Mouse (Mus musculus) splenic B cell, adult 2 months (primary cell): ENCODE measurements around the gene Plcb4.

ENCODE experiments used
- DNase-seq: peaks from one replicate; pipeline ENCODE4 v3.0.0-alpha.2; 2011; ENCODE audit warnings: low read depth, low spot score
- H3K27me3 ChIP-seq: 2 replicates; pipeline ENCODE4 v1.6.1; 2012; ENCODE audit warnings: mild to moderate bottlenecking, low read length, moderate library complexity, mixed read lengths; ENCODE audit not compliant: control insufficient read depth, poor library complexity, insufficient read depth, severe bottlenecking
- H3K36me3 ChIP-seq: 2 replicates; pipeline ENCODE4 v1.6.1; 2012; ENCODE audit warnings: mild to moderate bottlenecking, low read length, moderate library complexity, mixed read lengths; ENCODE audit not compliant: control insufficient read depth, poor library complexity, insufficient read depth, severe bottlenecking

Plcb4 gene

GRCm38 (mm10) chr2:135775026-135775425 is 116.2 kb downstream of the Plcb4 start:
- Histone ChIP-seq H3K27me3 (no peaks in the 10 kb centered on the region), H3K36me3 (no peaks in the 10 kb centered on the region)
- no peak for DNase-seq

- H3K27me3 ChIP-seq, result no peaks in the 10 kb centered on the region
- no peak for DNase-seq
- H3K36me3 ChIP-seq, result no peaks in the 10 kb centered on the region
These were observed 117.4 kb downstream of the Plcb4 start for GRCm38 (mm10) chr2:135776131-135776775.

GRCm38 (mm10) chr2:135781391-135781790 is 122.6 kb downstream of the Plcb4 start:
- no peaks in the 10 kb centered on the region for H3K36me3 ChIP-seq
- no peak for DNase-seq
- H3K27me3 ChIP-seq, result no peaks in the 10 kb centered on the region

- H3K36me3 ChIP-seq, result no peaks in the 10 kb centered on the region
These were observed 128.6 kb downstream of the Plcb4 start for GRCm38 (mm10) chr2:135787415-135787814.

GRCm38 (mm10) chr2:135792907-135793306 is 134.1 kb downstream of the Plcb4 start:
- Histone ChIP-seq H3K27me3 (no peaks in the 10 kb centered on the region), H3K36me3 (no peaks in the 10 kb centered on the region)
- no peak for DNase-seq

More at GRCm38 (mm10) chr2:135787415-135787814, 128.6 kb downstream of the Plcb4 start:
- no peak for DNase-seq
- H3K27me3 ChIP-seq, result no peaks in the 10 kb centered on the region

- Histone ChIP-seq H3K36me3 (no peaks in the 10 kb centered on the region), H3K27me3 (no peaks in the 10 kb centered on the region)
- DNase-seq, result peak; percentile 14
These were observed 137.9 kb downstream of the Plcb4 start for GRCm38 (mm10) chr2:135796684-135797083.

GRCm38 (mm10) chr2:135797677-135798546 is 139.1 kb downstream of the Plcb4 start:
- Histone ChIP-seq H3K36me3 (no peaks in the 10 kb centered on the region), H3K27me3 (no peaks in the 10 kb centered on the region)
- peak; percentile 28 for DNase-seq

- Histone ChIP-seq H3K36me3 (no peaks in the 10 kb centered on the region), H3K27me3 (no peaks in the 10 kb centered on the region)
- DNase-seq, result no peak
These were observed 140.4 kb downstream of the Plcb4 start for GRCm38 (mm10) chr2:135799149-135799770.

GRCm38 (mm10) chr2:135800385-135800784 is 141.6 kb downstream of the Plcb4 start:
- DNase-seq, result no peak
- no peaks in the 10 kb centered on the region for H3K36me3 ChIP-seq
- H3K27me3 ChIP-seq, result no peaks in the 10 kb centered on the region

- H3K36me3 ChIP-seq, result no peaks in the 10 kb centered on the region
- DNase-seq, result no peak
- no peaks in the 10 kb centered on the region for H3K27me3 ChIP-seq
These were observed 144.2 kb downstream of the Plcb4 start for GRCm38 (mm10) chr2:135802878-135803450.

- H3K27me3 ChIP-seq, result no peaks in the 10 kb centered on the region
- no peaks in the 10 kb centered on the region for H3K36me3 ChIP-seq
These were observed 147.2 kb downstream of the Plcb4 start for GRCm38 (mm10) chr2:135805748-135806685.

GRCm38 (mm10) chr2:135808342-135808741 is 149.5 kb downstream of the Plcb4 start:
- no peak for DNase-seq

More at GRCm38 (mm10) chr2:135805748-135806685, 147.2 kb downstream of the Plcb4 start:
- DNase-seq, result no peak

GRCm38 (mm10) chr2:135810841-135811240 is 152.0 kb downstream of the Plcb4 start:
- H3K36me3 ChIP-seq, result no peaks in the 10 kb centered on the region
- DNase-seq, result no peak
- H3K27me3 ChIP-seq, result no peaks in the 10 kb centered on the region

More at GRCm38 (mm10) chr2:135808342-135808741, 149.5 kb downstream of the Plcb4 start:
- Histone ChIP-seq H3K36me3 (no peaks in the 10 kb centered on the region), H3K27me3 (no peaks in the 10 kb centered on the region)
